Mouse (Mus musculus): ENCODE results near the gene Man1c1.

DNA sequence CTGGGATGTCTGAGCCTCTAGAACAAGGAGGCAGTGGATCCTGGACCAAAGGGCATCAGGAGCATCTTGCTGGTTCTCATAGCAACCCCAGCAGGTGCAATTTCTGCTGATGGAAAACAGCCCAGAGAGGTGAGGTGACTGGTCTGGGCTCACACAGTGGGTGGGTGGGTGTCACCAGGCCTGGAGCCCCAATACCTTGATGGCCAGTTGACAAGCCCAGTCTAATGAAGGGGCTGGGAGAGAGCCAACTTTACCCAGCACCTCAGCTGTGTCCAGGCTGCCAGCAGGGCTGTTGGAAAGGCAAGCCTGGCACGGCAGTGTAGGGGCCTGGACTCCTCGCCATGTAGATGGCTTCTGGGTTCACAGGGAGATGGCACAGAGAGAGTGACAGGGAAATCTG is 142.1 kb downstream of the Man1c1 start:
- TF ChIP-seq NELFE (IDR thresholded peaks at IDR 0.05; ENCODE audit: low read depth, low read length) (no peak), PAX5 (IDR thresholded peaks at IDR 0.05; ENCODE audit: low read length) (no peak), USF1 (IDR thresholded peaks at IDR 0.05; ENCODE audit: low read depth, low read length) (no peak), CTCF (conservative IDR thresholded peaks at IDR 0.05 in 1 of 2, IDR thresholded peaks at IDR 0.05 in 1 of 2; ENCODE audit: low read depth in 2 of 2, low read length in 2 of 2) (no peak), POLR2A (IDR thresholded peaks at IDR 0.05; ENCODE audit: low read depth, low read length) (no peak), CHD1 (IDR thresholded peaks at IDR 0.05; ENCODE audit: low read depth, low read length) (no peak), SMC3 (IDR thresholded peaks at IDR 0.05; ENCODE audit: low read depth, low read length) (no peak), E2F4 (IDR thresholded peaks at IDR 0.05; ENCODE audit: insufficient replicate concordance, low read depth, low read length) (no peak), MAFK (IDR thresholded peaks at IDR 0.05; ENCODE audit: insufficient replicate concordance, low read length) (no peak)
